Mouse (Mus musculus) testis, postnatal 14 days (tissue): Measurements from ENCODE around the gene Ms4a10.
A peak's percentile ranks its signal among the peaks of the same experiment; 100 is the strongest.

Source experiments
- DNase-seq: peaks from one replicate; pipeline ENCODE4 v3.0.0; 2021; ENCODE audit warnings: low spot score

The Ms4a10 gene

DNA sequence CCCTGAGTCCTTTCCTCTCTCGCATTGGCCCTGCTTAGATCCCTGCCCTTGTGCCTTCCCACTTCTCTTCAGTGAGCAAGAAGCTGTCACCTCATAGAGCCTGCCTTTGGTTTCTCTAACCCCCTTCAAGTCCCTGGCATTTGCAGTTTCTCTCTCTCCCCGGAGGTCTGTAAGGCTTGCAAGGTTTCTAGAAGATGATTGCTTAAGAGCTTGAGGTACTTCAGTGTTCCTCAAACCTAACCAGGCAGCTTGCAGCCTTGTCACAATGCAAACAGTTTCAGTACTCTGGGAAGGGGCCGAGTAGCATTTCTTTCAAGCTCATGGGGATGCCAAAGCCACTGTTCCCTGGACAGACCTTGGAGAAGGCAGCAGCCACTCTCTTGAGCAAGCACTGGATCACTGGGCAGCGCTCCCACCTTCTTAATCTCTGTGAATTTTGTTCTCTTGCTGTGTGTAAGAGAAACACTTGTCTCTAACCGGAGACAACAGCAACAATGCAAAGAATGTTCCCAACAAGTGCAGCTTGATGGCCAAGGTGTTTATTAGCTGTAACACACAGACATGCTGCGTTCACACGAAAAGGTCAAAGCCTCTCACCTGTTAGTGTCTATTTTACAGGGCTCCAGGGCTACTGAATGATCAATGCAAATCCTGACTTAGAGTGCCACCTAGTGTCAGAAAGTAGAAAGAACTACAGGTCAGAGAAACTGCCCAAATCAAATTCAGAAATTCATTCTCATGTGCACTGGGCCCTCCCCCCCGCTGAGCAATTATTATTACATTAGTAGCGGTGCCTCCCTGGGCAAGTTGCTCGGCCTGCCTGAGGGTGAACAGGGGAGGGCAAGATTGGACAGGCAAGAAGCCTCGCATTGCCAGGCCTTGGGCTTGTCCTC is 15.1 kb downstream of the Ms4a10 start:
- no peak for DNase-seq

DNA sequence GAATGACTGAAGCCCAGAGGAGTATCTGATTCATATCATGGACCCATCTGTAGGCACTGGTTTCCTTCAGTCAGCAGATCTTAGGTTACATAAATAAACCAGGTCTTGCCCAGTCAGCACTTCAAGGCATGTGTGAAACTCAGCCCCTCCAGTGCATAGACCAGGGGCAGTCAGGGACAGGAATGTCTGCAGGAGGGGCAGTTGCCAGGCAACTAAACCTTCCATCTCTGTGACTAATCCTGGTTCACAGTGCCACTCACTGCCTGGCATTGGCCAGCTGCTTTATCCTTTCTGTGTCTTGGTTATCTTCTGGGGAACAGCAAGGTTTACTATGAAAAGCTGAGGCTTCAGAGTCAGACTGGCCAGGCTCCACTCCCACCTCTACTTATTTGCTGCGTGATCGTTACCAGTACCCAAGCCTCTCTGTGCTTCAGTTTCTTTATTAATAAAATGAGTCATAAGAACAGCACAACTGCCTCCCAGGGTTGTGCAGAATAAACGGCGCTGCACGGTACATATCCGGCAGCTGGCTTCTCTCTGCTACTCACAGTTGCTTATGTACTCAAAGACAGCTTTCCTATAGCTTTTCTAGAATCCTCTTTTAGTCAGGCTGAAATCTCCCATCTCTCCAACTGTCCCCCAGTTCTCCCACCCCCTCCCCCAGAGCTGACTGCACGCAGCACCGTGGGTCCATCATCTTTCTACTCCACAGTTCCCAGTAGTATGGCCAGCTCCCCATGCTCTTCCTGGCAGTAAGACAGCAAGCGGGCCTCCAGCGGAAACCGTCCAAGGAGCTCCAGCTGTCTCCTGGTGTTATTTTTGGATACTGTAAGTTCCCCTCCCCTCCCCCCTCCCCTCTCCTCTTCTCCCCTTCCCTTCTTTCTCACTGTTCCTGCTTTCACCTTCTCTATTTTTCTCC is 22.2 kb downstream of the Ms4a10 start:
- no peak for DNase-seq

DNA sequence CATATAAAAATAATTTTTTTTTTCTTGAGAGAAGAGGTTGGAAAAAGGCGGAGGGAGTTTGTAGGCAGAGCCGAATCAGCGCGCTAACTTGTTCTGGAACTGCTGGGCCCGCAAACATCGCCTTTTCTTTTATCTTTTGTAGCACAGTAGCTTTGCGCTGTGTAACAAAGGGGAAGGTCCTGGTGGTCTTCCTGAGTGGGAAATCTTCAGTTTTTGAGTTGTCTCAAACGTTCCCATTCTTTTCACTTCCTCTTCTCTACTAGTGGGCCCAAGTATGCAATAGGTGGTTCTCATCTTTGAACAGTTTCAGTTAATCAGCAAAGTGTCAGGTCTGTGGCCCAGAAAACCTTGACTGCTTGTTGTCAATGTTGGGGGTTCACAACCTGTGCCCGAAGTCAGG is 24.9 kb downstream of the Ms4a10 start:
- DNase-seq, result no peak

DNA sequence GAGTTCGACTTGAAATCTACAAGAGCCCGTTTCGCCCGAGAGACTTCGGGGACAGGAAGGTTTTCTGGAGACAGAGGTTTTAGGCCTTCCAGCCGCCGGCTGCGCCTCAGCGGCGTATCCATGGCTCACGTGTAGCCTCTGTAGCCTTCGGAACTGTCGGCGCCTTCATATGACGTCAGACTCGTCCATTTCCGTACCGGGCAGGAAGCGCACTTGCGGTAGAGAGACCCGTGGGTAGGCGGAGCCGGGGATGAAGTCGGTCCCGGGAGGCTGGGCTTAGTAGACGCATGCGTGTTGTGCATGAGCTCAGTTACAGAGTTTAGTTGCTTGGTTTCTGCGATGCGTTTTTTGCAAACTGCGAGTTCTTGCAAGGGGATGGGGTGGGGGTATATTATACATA is 25.4 kb downstream of the Ms4a10 start, which contains the start of gene Ccdc86:
TSS of gene Ccdc86 (minus strand) at position 155 of the 400 bp plus-strand sequence.
- peak; percentile 96 for DNase-seq

DNA sequence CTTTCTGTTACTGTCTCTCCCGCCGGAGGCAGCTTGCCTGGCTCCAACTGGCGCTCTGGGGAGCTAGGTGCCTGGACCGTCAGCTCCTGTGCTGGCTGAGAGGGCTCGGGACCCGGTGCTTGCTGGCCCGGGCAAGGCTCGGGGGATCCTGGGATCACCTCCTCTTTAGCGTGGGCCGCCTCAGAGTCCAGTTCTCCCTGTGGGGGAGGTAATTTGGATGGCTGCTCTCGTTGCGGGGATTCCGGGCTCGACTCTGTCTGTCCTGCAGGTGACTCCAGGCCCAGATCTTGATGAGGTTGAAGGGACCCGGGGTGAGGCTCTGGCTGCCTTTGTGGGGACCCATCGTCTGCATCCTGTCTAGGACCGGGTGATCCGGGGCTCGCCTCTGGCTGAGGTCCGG is 26.1 kb downstream of the Ms4a10 start:
- no peak for DNase-seq

DNA sequence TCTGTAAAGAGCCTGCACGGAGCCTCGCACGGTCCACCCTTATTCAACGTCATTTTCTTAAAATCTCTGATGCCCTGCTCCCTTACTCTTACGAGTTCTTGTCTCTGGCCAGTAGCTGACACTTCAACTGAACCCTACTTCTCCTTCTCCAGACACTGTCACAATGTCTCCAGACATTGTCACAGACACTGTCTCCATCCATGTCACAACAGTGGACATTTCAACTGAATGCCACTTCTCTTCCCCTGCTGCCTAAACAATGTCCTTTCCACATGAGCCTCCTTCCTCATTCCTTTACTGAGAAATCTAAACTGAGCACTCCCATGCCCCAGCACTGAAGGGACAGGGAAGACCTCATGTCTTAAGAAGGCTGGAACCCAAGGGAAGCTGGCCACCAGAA is 27.3 kb downstream of the Ms4a10 start:
- no peak for DNase-seq

DNA sequence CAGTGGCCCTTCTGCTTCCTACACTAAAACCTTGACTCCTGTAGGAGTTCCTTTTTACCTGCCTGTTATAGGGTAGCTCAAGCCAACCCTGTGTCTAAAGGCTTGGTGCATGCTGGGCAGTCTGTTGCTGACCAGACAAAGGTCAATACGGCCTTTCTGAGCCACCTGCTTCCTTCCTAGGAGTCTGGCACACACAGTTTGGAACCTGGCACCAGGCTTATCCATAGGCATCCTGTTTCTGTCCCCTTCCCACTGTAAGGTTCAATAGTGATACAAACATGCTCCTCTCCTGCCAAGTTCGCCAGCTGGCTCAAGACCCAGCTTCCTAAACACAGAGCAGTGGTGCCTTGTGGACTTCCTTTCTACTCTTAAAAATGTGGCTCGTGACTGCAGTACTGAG is 28.0 kb downstream of the Ms4a10 start:
- DNase-seq, result no peak

DNA sequence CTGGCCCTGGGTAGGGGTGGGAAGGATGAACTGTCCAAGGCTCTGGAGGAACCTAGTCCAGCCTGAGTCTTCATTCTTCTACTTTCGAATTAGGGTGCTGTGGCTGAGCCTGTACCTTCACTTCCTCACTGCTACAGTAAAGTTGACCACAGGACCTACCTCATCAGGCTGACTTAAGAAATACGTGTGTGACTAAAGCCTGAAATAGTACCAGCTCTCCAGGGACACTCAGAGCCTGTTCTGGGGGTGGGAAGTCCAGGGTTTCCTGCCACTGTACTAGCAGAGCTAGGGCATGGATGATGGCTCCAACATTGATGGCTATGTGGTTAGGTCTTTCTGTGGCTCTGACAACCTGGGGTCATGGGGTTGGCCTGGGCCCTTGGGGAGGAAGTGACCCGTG is 30.5 kb downstream of the Ms4a10 start:
- no peak for DNase-seq

DNA sequence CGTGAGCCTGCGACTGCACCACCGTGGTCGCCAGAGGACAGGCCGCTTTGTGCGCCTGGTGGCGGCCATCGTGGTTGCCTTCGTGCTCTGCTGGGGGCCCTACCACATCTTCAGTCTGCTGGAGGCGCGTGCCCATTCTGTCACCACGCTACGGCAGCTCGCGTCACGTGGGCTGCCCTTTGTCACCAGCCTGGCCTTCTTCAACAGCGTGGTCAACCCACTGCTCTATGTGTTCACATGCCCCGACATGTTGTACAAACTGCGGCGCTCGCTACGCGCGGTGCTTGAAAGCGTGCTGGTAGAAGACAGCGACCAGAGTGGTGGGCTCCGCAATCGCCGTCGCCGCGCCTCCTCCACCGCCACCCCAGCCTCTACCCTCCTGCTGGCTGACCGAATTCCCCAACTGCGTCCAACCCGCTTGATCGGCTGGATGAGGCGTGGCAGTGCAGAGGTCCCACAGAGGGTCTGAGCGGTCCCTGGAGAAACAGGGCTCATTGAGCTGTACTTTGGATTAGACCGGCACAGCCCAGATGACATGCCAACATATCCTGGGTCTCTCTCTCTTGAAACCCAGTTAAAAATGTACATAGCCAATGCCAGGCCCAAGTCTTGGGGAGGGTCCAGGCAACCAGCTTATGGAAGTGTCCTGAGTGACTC is 33.5 kb downstream of the Ms4a10 start:
- DNase-seq, result no peak

DNA sequence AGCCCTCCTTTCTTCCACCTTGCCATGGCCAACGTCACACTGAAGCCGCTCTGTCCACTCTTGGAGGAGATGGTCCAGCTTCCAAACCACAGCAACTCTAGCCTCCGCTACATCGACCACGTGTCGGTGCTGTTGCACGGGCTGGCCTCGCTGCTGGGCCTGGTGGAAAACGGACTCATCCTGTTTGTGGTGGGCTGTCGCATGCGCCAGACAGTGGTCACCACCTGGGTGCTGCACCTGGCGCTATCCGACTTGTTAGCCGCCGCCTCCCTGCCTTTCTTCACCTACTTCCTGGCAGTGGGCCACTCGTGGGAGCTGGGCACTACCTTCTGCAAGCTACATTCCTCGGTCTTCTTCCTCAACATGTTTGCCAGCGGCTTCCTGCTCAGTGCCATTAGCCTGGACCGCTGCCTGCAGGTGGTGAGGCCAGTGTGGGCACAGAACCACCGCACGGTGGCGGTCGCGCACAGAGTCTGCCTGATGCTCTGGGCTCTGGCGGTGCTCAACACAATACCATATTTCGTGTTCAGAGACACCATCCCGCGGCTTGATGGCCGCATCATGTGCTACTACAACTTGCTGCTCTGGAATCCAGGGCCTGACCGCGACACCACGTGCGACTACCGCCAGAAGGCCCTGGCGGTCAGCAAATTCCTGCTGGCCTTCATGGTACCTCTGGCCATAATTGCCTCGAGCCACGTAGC is 34.2 kb downstream of the Ms4a10 start:
- DNase-seq, result peak; percentile 71

DNA sequence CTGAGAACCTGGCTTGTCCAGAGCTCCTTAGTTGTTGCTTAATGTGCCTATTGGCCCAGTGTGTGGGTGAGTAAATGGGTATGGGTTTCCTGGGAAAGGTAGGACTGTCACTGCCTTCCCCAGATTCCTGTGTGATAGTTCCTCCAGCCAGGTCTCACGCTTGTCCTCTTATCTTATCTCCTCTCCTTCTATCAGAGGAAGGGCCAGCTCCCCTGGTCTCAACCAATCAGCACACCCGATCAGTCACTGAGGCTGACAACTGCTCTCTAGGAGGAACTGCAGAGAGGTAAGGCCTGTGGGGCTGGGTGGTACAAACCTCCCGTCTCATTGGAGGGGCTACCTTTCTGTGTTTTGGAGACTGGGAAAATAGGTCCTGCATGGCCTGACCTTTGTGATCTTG is 35.7 kb downstream of the Ms4a10 start:
- DNase-seq, result no peak

DNA sequence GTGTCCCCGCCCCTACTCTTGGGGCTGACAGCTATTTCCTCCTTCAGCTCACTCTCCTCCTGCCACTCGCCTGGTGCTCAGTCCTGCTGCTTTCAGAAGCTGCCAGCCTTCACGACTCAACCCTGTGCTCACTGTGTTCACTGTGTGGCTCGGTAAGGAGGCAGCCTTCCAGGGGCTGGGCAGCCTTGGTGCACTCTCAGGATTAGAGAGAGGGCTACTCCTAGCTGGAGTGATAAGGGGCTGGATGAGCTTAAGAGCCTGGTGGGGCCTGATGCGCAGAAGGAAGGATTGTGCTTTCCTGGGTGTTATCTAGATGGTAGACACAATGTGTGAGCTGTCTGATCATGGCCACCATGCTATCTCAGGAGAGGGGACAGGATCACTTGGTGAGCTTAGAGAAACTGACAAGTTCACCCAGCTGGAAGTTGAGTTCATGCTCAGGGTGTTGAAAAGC is 37.3 kb downstream of the Ms4a10 start, which contains the start of gene Ptgdr2:
TSS of gene Ptgdr2 (plus strand) at position 51 of the 454 bp plus-strand sequence.
- DNase-seq, result no peak

DNA sequence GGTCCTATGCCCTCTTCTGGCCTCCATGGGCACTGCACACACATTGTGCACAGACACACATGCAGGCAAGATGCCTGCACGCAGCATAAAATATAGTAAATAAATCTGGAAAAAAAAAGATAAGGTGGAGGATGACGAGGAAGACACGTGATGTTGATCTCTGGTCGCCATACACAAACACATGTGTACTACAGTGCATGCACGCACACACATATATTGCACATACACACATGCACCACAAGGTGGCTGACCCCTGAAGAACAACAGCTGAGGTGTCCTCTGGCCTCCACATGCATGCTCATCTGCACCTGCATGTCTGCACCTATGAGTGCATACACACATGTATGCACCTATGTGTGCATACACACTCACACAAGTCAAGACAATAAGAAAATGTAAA is 38.4 kb downstream of the Ms4a10 start:
- no peak for DNase-seq

DNA sequence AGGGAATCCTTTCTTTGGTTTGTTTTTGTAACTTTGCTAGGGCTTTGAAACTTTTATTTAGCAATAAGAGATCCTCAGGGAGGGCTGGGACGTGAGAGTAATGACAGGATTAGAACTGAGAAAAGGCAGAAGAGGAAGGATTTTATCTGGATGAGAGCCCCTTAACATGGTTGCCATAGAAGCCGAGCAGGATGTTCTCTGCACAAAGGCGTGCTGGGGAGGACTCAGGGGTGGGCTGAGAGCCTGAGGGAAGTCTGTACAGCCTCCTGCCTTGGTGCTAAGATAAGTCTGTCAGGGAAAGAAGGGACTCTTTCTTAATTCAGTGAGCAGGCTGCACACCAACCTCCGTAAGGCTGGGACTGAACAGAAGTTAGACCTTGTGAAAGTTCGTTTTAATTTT is 39.4 kb downstream of the Ms4a10 start:
- DNase-seq, result no peak

DNA sequence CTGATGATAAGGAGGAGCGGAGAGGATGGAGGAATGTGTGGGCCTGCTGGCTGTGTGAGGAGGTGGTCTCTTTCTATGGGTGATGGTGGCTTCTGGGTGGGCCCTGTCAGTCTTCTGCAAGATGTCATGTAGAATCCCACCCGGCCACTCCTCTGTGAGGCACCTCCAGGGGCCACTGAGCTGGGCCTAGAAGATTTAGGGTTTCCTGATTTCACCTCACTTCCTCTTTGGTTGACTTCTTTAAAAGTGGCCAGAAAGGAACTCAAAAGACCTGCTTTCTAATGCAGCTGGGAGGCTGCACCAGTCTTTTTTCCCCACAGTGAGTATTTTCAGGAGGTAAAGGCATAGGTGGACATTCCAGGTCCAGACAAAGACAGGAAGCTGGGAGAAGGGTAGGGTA is 43.8 kb downstream of the Ms4a10 start:
- no peak for DNase-seq

DNA sequence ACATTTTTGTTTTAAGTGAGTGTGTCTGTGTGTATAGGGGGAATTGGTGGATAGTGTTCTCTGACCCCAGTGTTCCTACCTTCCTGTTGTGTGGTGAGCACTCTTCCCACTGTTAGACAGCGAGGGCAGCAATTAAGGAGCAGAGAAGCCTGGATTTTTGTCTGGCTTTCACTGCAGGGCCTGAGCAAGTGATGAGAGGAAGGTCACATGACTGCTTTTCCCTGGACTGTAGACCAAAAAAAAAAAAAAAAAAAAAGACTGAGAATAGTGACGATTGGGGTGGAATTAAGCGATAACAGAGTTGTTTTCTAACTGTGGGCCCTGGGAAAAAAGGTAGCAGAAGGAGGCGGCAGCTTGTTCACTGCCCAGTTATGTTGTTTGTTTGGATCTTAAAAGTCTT is 47.8 kb downstream of the Ms4a10 start:
- DNase-seq, result no peak

DNA sequence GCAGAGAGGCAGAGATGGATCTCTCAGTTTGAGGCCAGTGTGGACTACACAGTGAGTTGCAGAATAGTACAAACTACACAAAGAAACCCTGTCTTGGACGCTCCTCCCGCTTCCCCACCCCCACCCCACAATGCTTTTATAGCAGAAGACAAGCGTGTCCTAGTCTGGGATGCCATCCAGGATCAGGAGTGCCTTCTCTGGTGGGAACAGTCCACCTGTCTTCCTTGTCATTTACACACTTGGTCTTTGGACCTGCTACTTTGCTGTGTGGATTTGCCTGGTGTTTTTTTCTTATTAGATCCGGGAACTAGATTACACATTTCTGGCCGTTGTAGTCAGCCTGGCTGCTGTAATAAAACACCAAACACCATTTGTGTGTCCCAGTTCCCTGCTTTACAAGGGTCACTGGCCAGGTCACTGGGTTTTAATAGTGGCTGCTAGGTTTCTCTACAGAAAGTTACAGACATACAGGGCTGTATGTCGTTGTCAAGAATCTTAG is 48.3 kb downstream of the Ms4a10 start:
- no peak for DNase-seq

DNA sequence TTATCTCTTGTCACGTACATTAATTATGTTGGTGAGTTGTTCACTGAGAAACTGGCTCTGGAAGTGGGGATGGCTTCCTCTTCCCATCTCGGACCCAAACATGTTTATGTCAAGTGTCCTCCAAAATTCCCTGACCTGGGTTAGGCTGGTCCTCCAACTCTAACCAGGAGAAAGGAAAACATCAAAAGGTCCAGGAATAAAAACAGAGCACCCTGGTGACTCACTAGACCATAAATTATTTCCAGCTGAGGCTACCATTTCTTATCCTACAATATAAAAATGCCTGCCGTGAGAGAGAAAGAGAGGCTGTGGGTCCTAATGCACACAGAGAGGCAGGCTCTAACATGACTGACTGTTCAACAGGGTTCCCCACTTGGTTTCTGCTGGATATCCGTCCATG is 50.2 kb downstream of the Ms4a10 start:
- no peak for DNase-seq

DNA sequence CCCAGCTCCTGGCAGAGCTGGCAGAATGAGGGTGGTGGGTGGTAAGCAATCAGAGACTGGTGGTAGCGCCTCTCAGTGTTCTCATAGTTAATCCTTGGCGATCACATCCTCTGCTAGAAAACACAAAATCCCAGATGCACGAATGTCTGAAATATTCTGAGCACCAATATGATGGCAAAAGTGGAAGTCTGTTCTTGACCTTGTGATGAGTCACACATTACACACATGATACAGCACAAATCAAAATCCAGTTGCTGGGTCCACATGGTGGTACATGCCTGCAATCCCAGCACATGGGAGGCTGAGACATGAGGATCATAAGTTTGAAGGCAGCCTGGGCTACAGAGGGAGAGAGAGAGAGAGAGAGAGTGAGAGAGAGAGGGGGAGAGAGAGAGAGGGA is 53.4 kb downstream of the Ms4a10 start:
- DNase-seq, result no peak

DNA sequence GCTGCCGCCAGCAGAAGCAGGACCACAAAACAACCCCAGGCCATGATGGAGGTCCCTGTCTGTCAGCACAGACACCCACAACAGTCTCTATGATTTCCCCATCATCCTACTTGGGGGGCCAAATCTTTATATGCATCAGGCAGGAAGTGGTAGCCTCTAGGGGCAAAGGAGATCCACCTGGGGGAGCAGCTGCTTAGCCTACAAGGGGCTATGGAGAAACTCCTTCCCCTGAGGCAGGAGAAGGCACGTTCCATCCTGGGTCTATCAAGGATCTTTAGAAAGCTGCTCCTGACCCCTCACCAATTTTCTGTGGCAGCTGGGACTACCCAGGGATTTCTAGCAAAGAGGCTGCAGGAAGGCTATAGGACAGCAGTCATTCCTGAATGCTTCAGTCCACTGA is 53.9 kb downstream of the Ms4a10 start, which contains the start of gene Zp1:
TSS of gene Zp1 (minus strand) at position 101 of the 400 bp plus-strand sequence.
- no peak for DNase-seq

DNA sequence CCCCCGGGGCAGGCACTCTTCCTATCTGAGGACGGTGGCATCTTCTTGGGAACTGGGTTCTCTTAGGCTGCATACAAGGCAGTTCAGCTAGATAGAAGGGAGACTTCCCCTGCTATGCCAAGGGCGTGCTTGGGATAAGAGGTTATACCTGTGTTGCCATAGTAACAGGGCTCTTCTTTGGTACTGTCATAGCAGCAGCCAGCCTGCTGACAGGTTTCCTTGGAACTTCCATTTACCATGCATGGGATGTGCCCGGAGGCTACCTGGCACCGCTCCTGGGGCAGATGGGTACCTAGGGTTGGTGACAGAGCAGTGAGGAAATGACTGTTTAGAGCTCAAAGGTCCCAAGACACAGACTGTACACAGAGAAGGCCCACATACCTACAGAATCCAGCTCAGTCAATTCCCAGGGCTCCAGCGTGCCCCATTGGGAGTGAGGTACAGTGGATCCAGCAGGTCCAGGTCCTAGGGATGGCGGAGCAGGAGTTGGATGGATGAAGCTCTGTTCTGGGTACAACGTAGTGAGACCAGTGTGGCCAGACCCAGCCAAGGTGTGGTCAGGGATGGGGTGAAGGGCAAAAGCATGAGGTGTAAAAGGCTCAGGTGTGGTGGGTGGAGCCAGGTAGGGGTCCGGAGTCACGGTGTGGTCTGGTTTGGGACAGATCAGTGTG is 56.0 kb downstream of the Ms4a10 start:
- DNase-seq, result no peak
